Mouse (Mus musculus) megakaryocyte, embryonic 14.5 days (primary cell): ENCODE results near the gene Chl1. TPM values are rescaled to one million over a fixed set of nuclear protein-coding genes. Genes with fewer than 3 reads are reported as not detected.

Experiments
- H3K27me3 ChIP-seq: replicated peaks from 2 replicates; pipeline ENCODE3; 2012; ENCODE audit warnings: inconsistent platforms
- H3K36me3 ChIP-seq: replicated peaks from 2 replicates; pipeline ENCODE3; 2012; ENCODE audit warnings: low read length, inconsistent platforms, mixed read lengths
- H3K4me1 ChIP-seq: 2 replicates; pipeline ENCODE4 v1.6.1; 2012; ENCODE audit warnings: inconsistent platforms
- H3K4me3 ChIP-seq: replicated peaks from 2 replicates; pipeline ENCODE3; 2012; ENCODE audit warnings: moderate library complexity, mild to moderate bottlenecking, inconsistent platforms
- H3K9me3 ChIP-seq: 2 replicates; pipeline ENCODE4 v1.6.1; 2012; ENCODE audit warnings: inconsistent platforms
- FLI1 ChIP-seq: IDR thresholded peaks from 2 replicates; pipeline ENCODE4 v1.6.1; 2012; ENCODE audit warnings: low read length, inconsistent platforms, mixed read lengths
- GATA1 ChIP-seq: IDR thresholded peaks from 3 replicates; pipeline ENCODE4 v1.6.1; 2012; ENCODE audit warnings: mixed read lengths, low read length, inconsistent platforms, borderline replicate concordance
- polyA plus RNA-seq: library from polyadenylated mRNA; stranded (reverse); fragments of >175 nt; gene quantifications from 2 replicates; pipeline ENCODE4 v1.2.3, GENCODE M21; 2012; ENCODE audit warnings: low replicate concordance; ENCODE audit not compliant: insufficient read depth

Gene Chl1
- polyA plus RNA-seq, 1 experiment = not detected

DNA sequence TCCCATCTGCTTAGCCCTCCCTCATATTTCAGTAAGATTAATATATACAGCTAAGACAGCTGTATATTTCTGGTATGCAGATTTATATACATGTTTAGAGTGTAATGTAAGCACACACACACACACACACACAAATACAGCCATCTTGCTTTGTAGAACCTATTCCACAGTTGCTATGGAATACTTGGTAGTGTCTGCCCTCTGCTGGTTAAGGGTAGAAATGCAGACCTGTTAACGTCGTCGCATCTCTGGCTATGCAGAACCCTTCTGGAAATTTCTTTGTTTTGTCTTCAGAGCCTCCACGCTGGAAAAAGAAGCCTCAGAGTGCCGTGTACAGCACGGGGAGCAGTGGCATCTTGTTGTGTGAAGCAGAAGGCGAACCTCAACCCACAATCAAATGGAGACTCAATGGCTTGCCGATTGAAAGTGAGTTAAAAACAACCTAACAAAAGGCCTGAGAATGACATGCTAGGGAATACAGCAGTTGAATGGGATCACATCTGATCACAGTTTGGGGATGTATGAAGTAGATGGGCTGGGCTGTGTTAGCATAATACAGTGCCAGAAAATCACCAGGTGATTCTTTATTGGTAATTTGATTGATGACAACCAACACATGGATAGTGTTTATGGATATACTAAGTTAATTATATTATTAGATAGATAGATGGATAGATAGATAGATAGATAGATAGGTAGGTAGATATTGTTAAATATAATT, 172.6 kb downstream of the Chl1 start:
- H3K9me3 ChIP-seq = no peaks in the 10 kb centered on the region
- peaks cover 7% of the 10 kb centered on the region for H3K4me1 ChIP-seq
- TF ChIP-seq FLI1 = no peak
- no peak for TF ChIP-seq GATA1

DNA sequence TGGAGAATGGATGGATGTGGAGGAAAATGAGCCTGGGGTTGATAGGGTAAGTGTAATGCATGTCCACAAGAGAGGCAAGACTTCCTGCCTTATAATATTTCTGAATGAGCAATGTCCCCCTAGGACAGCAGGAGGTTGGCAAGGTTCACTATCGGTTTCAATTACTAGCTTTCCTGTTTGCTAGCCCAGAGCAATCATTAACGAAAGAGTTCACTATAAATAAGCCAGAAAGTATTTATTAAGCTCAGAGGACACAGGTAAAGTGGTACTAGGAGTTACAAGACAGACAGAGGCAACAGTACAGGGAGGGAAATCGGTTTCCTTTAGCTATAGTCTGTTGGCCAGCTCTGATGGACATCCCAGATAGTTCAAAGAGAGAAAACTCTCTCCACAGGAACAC, 182.1 kb downstream of the Chl1 start:
- TF ChIP-seq GATA1 = no peak
- TF ChIP-seq FLI1 = no peak
- Histone ChIP-seq H3K27me3 (no peaks in the 10 kb centered on the region), H3K9me3 (no peaks in the 10 kb centered on the region), H3K36me3 (no peaks in the 10 kb centered on the region), H3K4me3 (no peak overlapping the region), H3K4me1 (peaks cover 20% of the 10 kb centered on the region)

More for the DNA sequence above, 172.6 kb downstream of the Chl1 start:
- H3K4me3 ChIP-seq = peak overlapping the region; percentile 56
- no peaks in the 10 kb centered on the region for H3K36me3 ChIP-seq
- no peaks in the 10 kb centered on the region for H3K27me3 ChIP-seq

DNA sequence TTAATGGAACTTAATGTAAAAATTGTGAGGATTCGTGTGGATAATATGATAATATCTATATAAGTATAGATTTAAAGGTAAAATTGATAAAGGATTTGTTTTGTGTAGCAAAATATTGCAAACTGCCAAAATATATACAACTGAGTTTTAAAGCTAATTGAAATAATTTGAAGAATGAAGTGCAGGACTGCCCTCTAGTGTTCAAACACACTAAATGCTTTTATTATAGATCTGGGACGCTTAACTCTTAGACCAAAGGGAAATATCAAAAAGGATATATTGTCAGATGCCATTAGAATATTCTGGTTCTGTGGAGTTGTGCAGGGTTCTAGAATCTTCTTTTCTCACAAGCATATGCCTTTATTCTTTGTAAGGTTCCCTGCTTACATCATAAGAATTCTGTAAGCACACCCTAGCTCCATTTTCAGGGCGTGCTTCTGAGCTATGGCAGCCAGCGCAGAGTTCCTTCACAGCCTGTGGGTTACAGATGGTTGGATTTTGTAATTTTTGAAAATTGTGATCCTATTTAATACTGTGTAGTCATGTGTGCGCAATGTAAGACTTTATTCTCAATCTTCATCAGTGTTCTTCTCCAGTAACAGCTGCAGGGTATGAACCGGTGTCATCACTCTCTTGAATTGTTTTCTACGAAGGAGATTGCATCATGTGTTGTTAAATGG, 187.1 kb downstream of the Chl1 start:
- Histone ChIP-seq H3K36me3 (no peaks in the 10 kb centered on the region), H3K4me3 (no peak overlapping the region), H3K9me3 (no peaks in the 10 kb centered on the region), H3K4me1 (peaks cover 18% of the 10 kb centered on the region), H3K27me3 (no peaks in the 10 kb centered on the region)
- TF ChIP-seq FLI1 (no peak), GATA1 (no peak)

DNA sequence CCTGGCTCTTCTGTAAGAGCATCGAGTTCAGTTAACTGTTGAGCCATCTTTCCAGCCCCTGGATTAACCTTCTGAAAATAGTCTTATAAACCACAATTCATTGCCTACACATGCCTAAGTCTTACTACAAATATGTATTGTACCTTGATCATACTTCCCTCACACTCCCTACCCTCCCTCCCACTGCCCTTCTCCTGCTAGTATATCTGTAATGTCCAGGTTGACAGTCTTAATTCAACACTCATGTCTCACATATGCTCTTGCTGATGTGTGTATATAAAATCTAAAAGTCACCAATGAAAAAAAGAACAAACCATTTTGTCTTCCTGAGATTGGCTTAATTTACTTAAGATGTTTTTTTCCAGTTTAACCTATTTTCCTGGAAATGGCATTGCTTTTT, 189.1 kb downstream of the Chl1 start:
- no peaks in the 10 kb centered on the region for H3K27me3 ChIP-seq
- peaks cover 11% of the 10 kb centered on the region for H3K4me1 ChIP-seq
- H3K9me3 ChIP-seq = no peaks in the 10 kb centered on the region
- TF ChIP-seq GATA1 (no peak), FLI1 (no peak)
- H3K36me3 ChIP-seq = no peaks in the 10 kb centered on the region
- no peak overlapping the region for H3K4me3 ChIP-seq

DNA sequence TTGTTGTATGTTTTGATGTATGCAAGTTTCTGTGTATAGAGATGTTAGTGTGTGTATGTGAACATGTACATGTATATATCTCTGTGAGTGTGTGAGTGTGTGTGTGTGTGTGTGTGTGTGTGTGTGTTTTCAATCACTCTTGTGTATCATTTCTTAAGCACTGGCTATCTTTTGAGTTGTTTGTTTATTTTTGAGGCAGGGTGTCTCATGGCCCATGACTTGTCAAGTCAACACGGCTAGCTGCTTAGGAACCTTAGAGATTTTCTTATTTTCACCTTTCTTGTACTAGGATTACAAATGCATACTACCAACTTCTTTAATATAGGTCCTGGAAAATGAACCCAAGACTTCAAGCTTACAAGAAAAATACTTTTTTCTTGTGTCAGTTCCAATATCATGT, 189.5 kb downstream of the Chl1 start:
- Histone ChIP-seq H3K4me3 (no peak overlapping the region), H3K27me3 (no peaks in the 10 kb centered on the region), H3K4me1 (peaks cover 11% of the 10 kb centered on the region), H3K36me3 (no peaks in the 10 kb centered on the region), H3K9me3 (no peaks in the 10 kb centered on the region)
- TF ChIP-seq GATA1 (no peak), FLI1 (no peak)

DNA sequence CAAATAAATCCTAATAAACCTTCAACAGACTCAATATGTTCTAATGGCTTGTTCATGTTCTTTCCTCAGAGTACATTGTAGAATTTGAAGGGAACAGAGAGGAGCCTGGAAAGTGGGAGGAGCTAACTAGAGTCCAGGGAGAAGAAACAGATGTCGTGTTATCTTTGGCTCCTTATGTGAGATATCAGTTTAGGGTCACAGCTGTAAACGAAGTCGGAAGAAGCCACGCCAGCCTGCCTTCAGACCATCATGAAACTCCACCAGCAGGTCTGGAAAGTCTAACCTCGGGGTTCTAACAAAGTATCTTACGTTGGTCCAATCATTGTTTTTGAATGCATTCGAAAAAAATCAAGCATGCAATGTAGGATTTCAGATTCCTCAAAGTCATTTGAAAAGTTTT, 189.9 kb downstream of the Chl1 start:
- peaks cover 11% of the 10 kb centered on the region for H3K4me1 ChIP-seq
- TF ChIP-seq FLI1 (no peak), GATA1 (no peak)
- no peak overlapping the region for H3K4me3 ChIP-seq
- no peaks in the 10 kb centered on the region for H3K27me3 ChIP-seq
- no peaks in the 10 kb centered on the region for H3K9me3 ChIP-seq
- no peaks in the 10 kb centered on the region for H3K36me3 ChIP-seq

DNA sequence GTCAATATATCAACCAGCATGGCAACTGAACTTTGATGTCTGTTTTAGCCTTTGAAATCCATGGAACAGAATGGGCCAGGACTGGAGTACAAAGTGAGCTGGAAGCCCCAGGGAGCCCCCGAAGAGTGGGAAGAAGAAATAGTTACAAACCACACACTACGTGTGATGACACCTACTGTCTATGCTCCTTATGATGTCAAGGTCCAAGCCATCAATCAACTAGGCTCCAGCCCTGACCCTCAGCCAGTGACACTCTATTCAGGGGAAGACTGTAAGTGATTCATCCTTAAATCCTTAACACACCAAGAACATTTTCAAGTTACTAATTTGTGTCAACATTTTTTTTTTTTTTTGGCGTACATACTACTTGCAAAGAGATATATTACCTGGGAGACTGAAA, 196.0 kb downstream of the Chl1 start:
- Histone ChIP-seq H3K9me3 (no peaks in the 10 kb centered on the region), H3K4me1 (no peaks in the 10 kb centered on the region), H3K4me3 (no peak overlapping the region), H3K36me3 (no peaks in the 10 kb centered on the region), H3K27me3 (no peaks in the 10 kb centered on the region)
- TF ChIP-seq FLI1 = no peak
- no peak for TF ChIP-seq GATA1

DNA sequence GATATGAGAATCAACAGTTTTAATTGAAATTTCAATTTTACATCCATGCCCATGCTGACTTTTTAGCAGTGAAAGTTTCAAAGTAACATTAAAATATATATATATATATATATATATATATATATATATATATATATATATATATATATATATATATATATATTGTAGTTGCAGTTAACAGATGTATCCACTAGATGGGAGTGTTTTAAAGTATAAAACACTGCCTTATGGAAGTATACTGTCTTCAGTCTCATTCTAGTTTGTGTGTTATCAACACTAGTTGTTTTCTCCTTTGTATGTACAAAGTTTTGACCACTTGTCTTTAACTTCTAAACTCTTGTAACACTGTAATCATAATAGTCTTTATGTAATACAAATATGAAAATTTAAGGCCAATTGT, 228.9 kb downstream of the Chl1 start:
- Histone ChIP-seq H3K4me3 (no peak overlapping the region), H3K36me3 (no peaks in the 10 kb centered on the region), H3K27me3 (no peaks in the 10 kb centered on the region), H3K4me1 (no peaks in the 10 kb centered on the region), H3K9me3 (no peaks in the 10 kb centered on the region)
- no peak for TF ChIP-seq GATA1
- no peak for TF ChIP-seq FLI1

DNA sequence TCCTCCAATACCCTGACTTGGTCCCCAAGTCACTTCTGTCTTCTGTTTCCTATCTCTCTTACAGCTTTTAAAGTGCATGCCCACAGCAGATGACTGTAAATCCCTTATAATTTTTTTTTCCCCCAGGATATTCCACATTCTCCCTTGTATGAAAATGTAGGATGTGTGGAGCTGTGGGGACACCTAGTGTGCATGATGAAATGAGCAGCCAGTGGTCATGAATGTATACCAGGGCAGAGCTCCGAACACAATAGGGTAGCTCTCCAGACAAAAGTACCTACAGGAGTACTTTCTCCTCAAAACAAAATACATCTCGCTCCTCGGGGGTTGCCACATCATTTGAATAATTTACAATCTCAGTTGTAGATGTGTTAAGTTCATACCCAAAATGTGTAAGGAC, 232.4 kb downstream of the Chl1 start:
- no peaks in the 10 kb centered on the region for H3K4me1 ChIP-seq
- H3K9me3 ChIP-seq = no peaks in the 10 kb centered on the region
- no peak overlapping the region for H3K4me3 ChIP-seq
- no peaks in the 10 kb centered on the region for H3K27me3 ChIP-seq
- no peak for TF ChIP-seq GATA1
- TF ChIP-seq FLI1 = no peak
- no peaks in the 10 kb centered on the region for H3K36me3 ChIP-seq

DNA sequence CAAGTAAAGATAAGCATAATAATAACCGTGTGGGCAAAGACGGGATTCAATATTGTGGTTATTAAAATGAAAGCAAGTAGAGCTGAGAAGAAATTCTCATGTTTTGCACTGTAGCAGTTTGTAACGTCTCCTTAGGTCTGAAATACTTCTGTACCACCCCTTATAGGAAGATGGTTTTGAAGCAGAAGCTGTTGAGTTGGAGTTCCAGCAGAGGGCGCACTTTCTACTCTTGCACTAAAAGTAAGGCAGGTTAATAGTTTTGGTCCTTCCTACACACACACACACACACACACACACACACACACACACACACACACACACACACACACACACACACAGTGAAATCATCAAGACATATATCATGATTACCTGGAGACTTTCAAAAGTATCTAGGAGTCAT, 235.7 kb downstream of the Chl1 start:
- Histone ChIP-seq H3K4me3 (no peak overlapping the region), H3K36me3 (no peaks in the 10 kb centered on the region), H3K4me1 (no peaks in the 10 kb centered on the region), H3K9me3 (no peaks in the 10 kb centered on the region), H3K27me3 (no peaks in the 10 kb centered on the region)
- no peak for TF ChIP-seq GATA1
- TF ChIP-seq FLI1 = no peak
